Mouse (Mus musculus) olfactory bulb, adult 2 months (tissue): ENCODE results near the gene Btbd18. TPM values are rescaled to one million over a fixed set of nuclear protein-coding genes. Genes with fewer than 3 reads are reported as not detected.

Source experiments
- H3K27ac ChIP-seq: fragments of 200-500 bp; 2 replicates; pipeline ENCODE4 v1.5.1; 2012; ENCODE audit warnings: low read depth, low read length; ENCODE audit not compliant: insufficient read depth
- H3K4me1 ChIP-seq: fragments of 200-500 bp; 2 replicates; pipeline ENCODE4 v1.6.1; 2012; ENCODE audit warnings: low read length; ENCODE audit not compliant: control insufficient read depth, insufficient read depth
- H3K4me3 ChIP-seq: fragments of 200-500 bp; 2 replicates; pipeline ENCODE4 v1.5.1; 2012; ENCODE audit warnings: mild to moderate bottlenecking, low read depth, low read length, moderate library complexity; ENCODE audit not compliant: insufficient read depth
- CTCF ChIP-seq: fragments of 200-500 bp; IDR thresholded peaks from 2 replicates; pipeline ENCODE4 v1.5.1; 2012; ENCODE audit warnings: low read depth, mild to moderate bottlenecking, low read length, moderate library complexity; ENCODE audit not compliant: insufficient read depth
- POLR2A ChIP-seq: fragments of 200-500 bp; IDR thresholded peaks from 2 replicates; pipeline ENCODE4 v1.6.1; 2012; ENCODE audit warnings: mild to moderate bottlenecking, low read depth, low read length, moderate library complexity; ENCODE audit not compliant: insufficient read depth
- WGBS: fragments of 180-500 bp; shearing (Covaris S2); methylation state at CpG from one replicate; pipeline ENCODE4 v1.1.7; 2018; 5-methylcytosine and 5-hydroxymethylcytosine counted together
- polyA plus RNA-seq: library from polyadenylated mRNA; stranded (reverse); fragments of >200 nt; gene quantifications from 2 replicates; pipeline ENCODE4 v1.2.4, GENCODE M21; 2012; ENCODE audit warnings: low replicate concordance; ENCODE audit not compliant: missing spikeins, insufficient read depth, insufficient read length

The Btbd18 gene
- polyA plus RNA-seq, 1 experiment = not detected

DNA sequence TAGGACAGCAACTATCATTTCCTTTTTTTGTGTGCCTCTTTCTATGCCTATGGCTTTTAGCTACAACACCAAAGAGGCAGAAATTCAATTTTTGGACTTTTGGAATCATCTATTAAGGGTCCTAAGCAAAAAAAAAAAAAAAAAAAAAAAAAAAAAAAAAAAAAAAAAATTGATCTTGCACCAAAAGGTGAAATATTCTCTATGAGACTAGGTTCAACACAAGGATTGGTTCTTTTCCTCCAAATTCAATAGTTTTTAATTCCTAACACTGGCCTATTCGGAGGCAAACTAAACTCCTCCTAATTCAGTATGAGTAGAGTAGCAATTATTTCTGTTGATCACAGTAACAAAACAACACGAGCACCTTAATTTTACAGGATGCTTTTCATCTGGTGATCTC is 53.0 kb downstream of the Btbd18 start:
- Histone ChIP-seq H3K27ac (no peak overlapping the region), H3K4me3 (no peak overlapping the region), H3K4me1 (peaks cover 2% of the 10 kb centered on the region; the same call in 1 of the 2 replicates)
- 57% methylated on average over 2 of the region's 2 CpGs for WGBS
- TF ChIP-seq CTCF (no peak), POLR2A (no peak)

DNA sequence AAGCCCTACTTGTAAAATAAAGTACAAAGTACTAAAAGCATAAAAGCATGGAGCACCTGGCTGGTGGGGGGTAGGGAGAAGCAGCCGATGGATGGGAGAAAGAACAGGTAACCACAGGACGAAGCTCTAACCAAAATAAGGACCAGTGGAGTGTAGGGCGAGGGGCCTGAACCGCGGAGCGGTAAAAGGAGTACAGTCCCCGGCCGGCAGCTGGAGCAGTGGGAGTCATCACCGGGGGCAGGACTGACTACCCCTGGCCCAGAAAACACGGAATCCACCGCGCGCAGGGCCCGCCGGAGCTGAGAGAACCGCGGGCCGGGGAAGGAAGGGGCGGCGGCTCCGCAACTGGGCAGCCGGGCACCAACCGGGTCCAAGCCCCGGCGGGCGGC is 55.5 kb downstream of the Btbd18 start:
- H3K27ac ChIP-seq = peak overlapping the region; percentile 87
- WGBS = under 1% methylated on average over 26 of the region's 26 CpGs

DNA sequence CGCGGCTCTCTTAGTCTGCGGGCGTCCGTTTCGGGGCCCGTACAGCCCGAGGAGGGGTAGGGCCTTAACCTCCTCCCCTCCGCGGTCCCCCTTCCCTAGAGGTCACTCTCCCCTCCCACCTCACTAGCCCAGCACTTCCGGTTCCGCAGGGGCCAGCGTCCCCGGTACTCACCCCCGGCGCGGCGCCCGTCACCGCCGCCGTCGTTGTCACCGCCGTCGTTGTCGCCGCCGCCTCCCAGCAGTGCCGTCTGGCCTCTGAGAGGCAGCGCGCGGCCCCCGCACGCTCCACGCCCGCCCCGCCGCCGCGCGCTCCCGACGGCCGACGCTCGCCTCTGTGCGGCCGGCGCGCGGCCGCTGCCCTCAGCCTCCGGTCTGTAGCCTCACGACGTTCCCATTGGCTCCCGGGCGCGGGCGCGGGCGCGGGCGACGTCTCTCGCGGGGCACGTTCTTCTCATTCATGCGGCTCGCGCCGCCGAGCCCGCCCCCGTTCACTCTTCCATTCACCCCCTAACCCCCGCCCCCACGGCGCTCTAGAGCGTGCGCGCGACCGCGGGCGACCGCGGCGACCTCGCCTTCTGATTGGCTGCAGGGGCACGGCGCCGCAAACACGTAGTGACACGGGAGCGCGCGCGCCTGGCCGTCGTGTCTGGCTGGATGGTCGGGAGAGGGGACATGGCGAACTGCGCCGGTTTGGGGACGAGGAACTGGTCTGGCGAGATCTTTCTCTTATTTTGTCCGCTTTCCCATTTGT is 56.1 kb downstream of the Btbd18 start, which contains the start of gene Zdhhc5:
Gene Zdhhc5, minus strand, starts transcription at position 370 of the 751 bp plus-strand sequence.
- WGBS = under 1% methylated on average over 107 of the region's 107 CpGs

More for the DNA sequence above, 55.5 kb downstream of the Btbd18 start:
- Histone ChIP-seq H3K4me1 (no peaks in the 10 kb centered on the region), H3K4me3 (peak overlapping the region; percentile 77)
- TF ChIP-seq CTCF (no peak), POLR2A (no peak)

DNA sequence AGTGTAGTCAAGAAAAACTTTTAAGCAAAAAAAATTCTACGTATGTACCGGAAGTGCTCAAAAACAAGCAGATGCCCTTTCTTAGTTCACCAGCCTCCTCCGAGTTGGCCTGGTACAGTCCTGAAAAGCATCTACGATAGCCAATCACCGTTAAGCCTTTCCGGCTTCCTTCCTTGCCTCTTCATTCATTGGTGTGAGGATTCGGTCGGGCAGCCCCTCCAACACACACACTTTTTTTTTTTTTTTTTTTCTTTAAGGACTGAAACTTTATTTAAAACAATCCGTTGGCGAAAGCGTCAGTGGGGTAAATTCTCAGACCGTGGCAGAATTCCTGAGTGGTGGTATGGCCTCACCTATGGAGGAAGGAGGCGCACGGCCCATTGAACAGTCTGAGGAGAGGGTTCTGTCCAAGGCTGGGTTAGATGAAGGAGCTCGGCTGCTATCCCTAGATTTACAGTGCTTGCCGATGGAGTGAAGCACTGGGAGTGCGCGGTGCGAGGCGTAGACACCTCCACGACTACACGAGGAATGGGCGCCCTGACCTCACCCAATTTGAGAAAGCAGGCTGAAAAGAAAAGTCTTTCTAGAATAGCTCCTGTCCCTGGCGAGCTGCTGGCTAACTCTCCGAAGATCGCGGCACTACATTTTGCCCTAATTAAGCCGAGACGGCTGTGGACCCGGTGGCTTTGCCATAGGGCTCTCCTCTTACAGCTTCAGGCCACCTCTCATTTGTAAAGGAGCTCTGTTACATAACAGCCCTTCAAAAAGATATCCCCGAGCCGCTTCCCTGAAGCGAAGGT is 56.9 kb downstream of the Btbd18 start:
- H3K4me3 ChIP-seq = peak overlapping the region; percentile 84
- H3K27ac ChIP-seq = peak overlapping the region; percentile 95
- TF ChIP-seq POLR2A (no peak), CTCF (no peak)
- under 1% methylated on average over 33 of the region's 33 CpGs for WGBS
- H3K4me1 ChIP-seq = no peaks in the 10 kb centered on the region

More for the DNA sequence above, 56.1 kb downstream of the Btbd18 start, which contains the start of gene Zdhhc5:
- TF ChIP-seq CTCF (no peak), POLR2A (peak; percentile 53)
- Histone ChIP-seq H3K4me1 (no peaks in the 10 kb centered on the region), H3K4me3 (peak within 1 kb of the TSS; percentile 84), H3K27ac (peak within 1 kb of the TSS; percentile 95)

DNA sequence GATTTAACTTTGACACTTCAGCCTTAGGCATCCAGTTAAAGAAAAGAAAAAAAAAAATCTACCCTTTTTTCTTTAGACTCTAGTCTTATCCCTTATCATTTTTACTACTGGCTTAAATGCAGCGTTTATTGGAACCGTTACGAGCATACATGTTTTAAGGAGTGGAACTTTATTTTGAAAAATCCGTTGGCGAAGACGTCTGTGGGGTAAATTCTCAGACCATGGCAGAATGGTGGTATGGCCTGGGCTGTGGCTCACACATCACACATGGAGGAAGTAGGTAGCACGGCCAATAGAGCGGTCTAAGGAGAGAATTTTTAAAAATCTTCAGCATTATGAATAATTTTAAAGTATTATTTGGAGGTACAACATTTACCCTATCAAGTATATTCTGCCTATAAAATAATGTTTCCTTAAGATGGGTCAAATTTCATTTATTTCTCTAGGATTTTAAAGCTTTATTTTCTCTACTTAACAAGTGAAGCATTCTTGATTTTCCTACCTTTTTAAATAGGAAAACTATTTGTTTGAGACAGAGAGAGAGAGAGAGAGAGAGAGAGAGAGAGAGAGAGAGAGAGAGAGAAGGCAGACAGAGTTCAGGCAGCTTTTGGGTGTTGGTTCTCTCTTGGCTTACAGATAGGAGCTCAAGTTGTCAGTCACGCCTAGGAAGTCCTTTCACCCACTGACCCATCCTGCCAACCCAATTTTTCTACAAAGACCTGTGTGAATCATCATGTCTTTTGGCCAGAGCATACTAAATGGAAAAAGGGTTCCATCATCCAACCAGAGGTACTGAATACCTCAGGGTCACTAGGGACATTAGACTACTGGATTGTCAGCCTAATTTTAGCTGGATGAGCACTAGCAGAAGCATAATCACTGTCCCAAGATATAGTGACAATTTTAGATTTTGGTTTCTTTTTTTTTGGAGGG is 57.8 kb downstream of the Btbd18 start:
- H3K4me3 ChIP-seq = no peak overlapping the region
- H3K27ac ChIP-seq = peak overlapping the region; percentile 95
- 27% methylated on average over 9 of the region's 9 CpGs for WGBS
- no peaks in the 10 kb centered on the region for H3K4me1 ChIP-seq
- TF ChIP-seq POLR2A (no peak), CTCF (no peak)

DNA sequence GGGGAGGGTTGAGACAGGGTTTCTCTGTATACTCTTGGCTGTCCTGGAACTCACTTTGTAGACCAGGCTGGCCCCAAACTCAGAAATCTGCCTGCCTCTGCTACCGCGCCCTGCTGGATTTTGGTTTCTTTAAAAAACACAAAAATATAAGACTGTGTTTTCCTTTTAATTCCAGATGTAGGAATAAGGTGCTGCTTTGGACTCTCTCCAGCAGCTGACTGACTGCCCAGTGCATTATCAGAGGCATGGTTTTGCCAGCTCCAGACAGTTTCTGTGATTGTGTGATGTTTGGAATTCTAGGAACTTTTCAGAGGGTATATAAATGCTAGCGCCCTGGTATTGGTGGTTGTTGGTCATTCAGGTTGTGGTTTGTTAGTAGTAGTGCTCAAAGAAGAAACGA is 58.5 kb downstream of the Btbd18 start:
- H3K4me1 ChIP-seq = no peaks in the 10 kb centered on the region
- no peak overlapping the region for H3K4me3 ChIP-seq
- TF ChIP-seq POLR2A (no peak), CTCF (no peak)
- H3K27ac ChIP-seq = no peak overlapping the region
- WGBS = 95% methylated on average over 4 of the region's 4 CpGs

Other genes with a start within 250 kb of the Btbd18 start
- not detected in 2 replicates for gene Calcrl, start 233.7 kb upstream of the Btbd18 start, polyA plus RNA-seq
- not detected in 2 replicates for gene Tfpi, start 182.3 kb upstream of the Btbd18 start, polyA plus RNA-seq
- gene Ctnnd1, start 8.3 kb upstream of the Btbd18 start, polyA plus RNA-seq = not detected in 2 replicates
- gene Selenoh, start 11.7 kb downstream of the Btbd18 start, polyA plus RNA-seq = not detected in 2 replicates
- not detected in 2 replicates for gene Gm28635, start 19.0 kb downstream of the Btbd18 start, polyA plus RNA-seq
- gene Med19, start 19.3 kb downstream of the Btbd18 start, polyA plus RNA-seq = not detected in 2 replicates
- gene Tmx2, start 20.1 kb downstream of the Btbd18 start, polyA plus RNA-seq = not detected in 2 replicates
- not detected in 2 replicates for gene Zdhhc5, start 56.1 kb downstream of the Btbd18 start, polyA plus RNA-seq
- gene Clp1, start 68.3 kb downstream of the Btbd18 start, polyA plus RNA-seq = not detected in 2 replicates
- gene Ypel4, start 75.0 kb downstream of the Btbd18 start, polyA plus RNA-seq = 194 TPM in 1 of 2 replicates, not detected in the other
- not detected in 2 replicates for gene Gm19426, start 84.6 kb downstream of the Btbd18 start, polyA plus RNA-seq
- gene Serping1, start 116.4 kb downstream of the Btbd18 start, polyA plus RNA-seq = not detected in 2 replicates
- gene Ube2l6, start 139.7 kb downstream of the Btbd18 start, polyA plus RNA-seq = not detected in 2 replicates
- not detected in 2 replicates for gene Smtnl1, start 163.6 kb downstream of the Btbd18 start, polyA plus RNA-seq
- gene Timm10, start 167.9 kb downstream of the Btbd18 start, polyA plus RNA-seq = not detected in 2 replicates
- gene Slc43a1, start 179.8 kb downstream of the Btbd18 start, polyA plus RNA-seq = not detected in 2 replicates
- not detected in 2 replicates for gene Rtn4rl2, start 227.6 kb downstream of the Btbd18 start, polyA plus RNA-seq